Mouse (Mus musculus) liver, postnatal 0 days (tissue): ENCODE results near the gene Stat5b.

Experiments used
- CTCF ChIP-seq: sonication (generic); IDR thresholded peaks from 2 replicates; pipeline ENCODE4 v1.5.1; 2016; ENCODE audit warnings: antibody characterized with exemption, low read depth
- EP300 ChIP-seq: IDR thresholded peaks from 2 replicates; pipeline ENCODE4 v1.6.1; 2016; ENCODE audit warnings: antibody characterized with exemption, low read depth, mild to moderate bottlenecking

- TF ChIP-seq CTCF: peak; percentile 69
- TF ChIP-seq EP300: 0 out of 2 replicates have a peak, but pooled peaks have one; percentile 10
These were observed 17.1 kb downstream of the Stat5b start for GRCm38 (mm10) chr11:100833466-100833865.
